Mouse (Mus musculus): ENCODE measurements around the gene Nxn. TPM values are rescaled to one million over a fixed set of nuclear protein-coding genes. Genes with fewer than 3 reads are reported as not detected.

The Nxn gene
- total RNA-seq, 2 experiments from 2014 or later: 9.5 to 11.6 TPM

- no peak for DNase-seq
Measured at GRCm38 (mm10) chr11:76361422-76361821, 37.5 kb downstream of the Nxn start.

GRCm38 (mm10) chr11:76360255-76360654 lies 38.7 kb downstream of the Nxn start:
- no peak for DNase-seq

- no peak for DNase-seq
Measured at GRCm38 (mm10) chr11:76358628-76359320, 40.2 kb downstream of the Nxn start.

DNA sequence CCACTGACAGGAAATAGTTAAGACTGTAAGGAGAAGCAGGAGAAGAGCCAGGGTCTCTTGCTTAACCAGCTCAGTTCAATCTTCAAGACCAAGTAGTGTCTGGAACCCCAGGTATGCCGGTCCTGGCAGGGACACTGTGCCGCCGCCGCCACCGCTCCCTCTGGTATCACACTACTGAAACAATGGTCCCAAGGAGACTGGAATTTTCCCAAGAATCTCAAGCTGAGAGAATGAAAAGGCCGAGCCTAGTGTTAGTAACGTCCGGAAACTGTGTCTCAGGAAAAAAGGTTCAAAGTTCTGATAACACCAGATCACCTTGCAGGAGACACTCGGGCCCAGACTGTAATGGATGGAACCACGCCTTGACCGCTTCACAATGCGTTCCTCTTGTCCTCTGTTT lies 41.5 kb downstream of the Nxn start:
- no peak for DNase-seq

DNA sequence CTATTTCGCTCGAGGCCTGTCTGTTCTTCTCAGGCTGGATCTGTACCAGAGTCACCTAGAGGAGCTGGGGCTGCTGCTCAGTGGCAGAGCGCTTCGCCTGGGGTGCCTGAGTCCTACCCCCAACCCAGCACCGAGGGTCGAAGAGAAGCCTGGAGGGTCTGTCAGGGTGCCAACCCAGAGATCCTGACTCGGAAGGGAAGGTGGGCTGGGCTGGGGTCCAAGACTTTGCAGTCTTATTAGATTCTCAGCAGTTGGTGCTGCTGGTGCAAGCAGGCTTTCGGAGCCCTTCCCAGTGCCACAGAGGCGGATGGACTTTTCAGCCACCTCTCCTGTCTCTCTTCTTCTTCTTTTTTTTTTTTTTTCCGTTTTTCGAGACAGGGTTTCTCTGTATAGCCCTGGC lies 42.8 kb downstream of the Nxn start:
- no peak for DNase-seq

GRCm38 (mm10) chr11:76355425-76355824 lies 43.5 kb downstream of the Nxn start:
- DNase-seq: no peak

- DNase-seq: no peak
Measured at GRCm38 (mm10) chr11:76352861-76353558, 45.9 kb downstream of the Nxn start.

DNA sequence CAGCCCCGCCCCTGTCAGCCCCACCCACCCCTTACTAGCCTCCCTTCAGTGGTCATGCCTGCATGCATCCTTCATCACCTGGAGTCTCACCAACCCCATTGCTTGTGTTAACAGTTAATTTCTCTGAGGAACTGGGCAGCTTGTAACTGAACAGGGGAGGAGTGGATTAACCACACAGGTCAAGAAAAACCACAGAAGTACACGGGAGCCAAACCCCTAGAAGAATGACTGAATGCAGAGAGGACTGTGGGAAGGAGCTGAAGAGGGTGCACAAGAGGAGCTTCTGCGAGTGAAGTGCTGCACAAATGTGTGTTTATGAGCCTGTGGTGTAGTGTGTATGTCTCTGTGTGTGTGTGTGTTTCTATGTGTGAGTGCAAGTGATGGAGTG lies 47.3 kb downstream of the Nxn start:
- DNase-seq: no peak

DNA sequence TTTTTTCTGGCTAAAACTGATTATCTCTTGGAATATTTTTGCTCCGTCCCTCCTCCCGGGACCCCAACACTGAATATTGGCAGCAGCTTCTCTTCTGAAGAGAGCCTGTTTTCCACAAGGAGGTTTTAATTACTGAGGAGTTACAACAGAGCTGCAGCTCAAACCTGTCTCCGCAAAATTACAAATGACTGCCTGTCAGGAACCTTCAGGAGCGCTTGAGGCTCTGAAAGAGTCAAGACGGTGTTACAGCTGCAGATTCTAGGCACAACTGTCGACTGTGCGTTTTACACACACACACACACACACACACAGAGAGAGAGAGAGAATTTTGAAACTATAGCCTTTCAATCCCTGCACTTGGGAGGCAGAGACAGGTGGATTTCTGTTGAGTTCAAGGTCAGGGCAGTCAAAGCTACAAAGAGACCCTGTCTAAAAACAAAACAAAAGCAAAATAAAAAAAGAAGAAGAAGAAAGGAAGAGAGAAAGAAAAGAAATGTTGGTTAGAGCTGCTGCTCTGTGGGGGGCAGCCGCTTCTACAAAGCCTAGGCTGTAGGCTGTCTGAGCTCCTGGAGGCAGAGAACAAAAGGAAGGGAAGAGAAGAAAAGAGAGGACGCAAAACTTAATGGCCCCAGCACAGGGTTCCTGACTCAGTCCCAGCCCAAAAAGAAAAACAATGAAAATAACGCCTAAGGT lies 47.9 kb downstream of the Nxn start:
- DNase-seq: no peak

DNA sequence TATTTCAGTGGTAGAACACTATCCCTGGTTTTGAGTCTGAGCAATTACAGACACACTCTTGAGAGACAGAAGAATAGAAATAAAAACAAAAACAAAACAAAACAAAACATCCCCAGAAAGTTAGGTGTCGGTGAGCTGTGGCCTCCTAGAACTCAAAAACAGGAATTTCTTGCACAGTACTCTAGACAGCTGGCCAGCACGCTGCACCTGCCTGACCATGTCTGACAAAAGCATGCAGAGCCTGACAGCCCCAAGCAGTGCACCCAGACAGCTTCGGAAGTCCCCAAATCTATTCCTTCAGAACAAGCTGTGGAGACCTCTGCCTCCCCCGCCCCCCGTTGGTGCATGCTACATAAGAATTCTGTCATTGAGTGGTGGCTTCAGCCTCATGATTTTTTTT lies 49.1 kb downstream of the Nxn start:
- DNase-seq: no peak

DNA sequence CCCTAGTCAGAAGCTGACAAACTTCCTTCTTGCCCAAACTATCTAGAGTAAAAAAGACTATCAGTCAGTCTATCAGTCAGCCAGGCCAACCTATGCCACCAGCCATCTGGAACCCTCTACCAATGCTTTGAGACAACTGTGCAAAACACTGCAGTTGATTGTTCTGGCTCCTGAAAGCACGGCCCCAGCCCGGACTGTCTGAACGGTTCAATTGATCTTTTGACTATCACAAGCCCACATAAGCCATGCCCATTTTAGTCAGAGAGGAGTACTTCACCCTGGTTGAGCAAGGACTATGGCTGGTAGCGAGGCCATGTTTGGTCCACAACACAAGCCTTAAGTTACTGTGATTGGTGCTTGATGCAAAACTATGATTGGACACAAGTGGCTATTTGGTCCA lies 51.4 kb downstream of the Nxn start:
- no peak for DNase-seq

DNA sequence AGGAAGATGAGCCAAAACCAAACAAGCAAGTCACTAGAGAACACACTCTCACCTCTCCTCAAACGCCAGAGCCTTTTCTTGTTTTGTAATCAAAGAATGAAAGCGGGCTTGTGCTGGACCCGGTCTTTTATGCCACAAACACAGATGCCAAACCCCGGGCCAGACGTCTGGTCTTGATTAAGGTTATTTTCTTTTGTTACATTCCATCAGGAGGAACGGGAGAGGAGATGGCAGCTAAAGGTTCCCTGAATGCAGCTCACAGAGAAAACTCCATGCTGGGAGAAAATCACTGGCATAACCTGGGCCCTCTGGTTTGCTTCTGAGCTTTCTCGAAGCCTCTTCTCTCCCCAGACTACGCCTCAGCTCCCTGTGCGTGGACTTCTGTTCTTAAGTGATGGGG lies 55.9 kb downstream of the Nxn start:
- no peak for DNase-seq

DNA sequence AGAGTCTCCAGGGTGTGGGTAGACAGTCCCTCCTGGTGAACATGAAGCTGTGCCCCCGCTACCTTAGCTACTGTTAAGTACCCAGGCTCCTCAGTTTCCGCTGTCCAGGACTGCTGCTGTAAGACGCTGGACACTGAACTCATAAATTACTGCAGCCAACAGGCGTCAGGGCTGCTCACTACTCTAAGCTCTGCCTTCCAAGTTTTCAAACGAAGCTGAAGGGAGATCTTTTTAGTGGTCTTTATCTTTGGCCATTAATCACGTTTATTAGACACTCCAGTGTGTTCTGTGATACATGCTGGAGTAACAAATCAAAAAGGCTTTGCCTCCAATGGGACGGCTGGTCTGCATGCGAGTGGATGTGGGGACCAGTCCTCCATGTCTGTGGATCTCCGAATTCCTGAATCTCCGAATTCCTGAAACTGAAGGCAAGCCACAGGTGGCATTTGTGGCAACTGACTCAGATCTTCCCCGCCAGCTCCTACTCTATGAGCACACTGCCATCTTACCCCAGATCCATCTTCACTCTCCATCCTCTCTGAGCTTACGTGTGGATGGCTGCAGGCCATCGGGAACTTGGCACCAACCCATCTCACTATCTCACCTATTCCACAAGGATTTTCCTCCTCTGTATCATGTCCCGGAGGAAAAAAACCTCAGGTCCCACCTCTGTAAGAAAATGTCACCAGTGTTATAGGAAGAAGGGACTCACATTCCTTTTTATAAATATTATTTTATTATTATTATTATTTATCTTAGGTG lies 56.9 kb downstream of the Nxn start:
- DNase-seq: no peak

GRCm38 (mm10) chr11:76341163-76341562 lies 57.8 kb downstream of the Nxn start:
- DNase-seq: no peak

- no peak for DNase-seq
Measured at GRCm38 (mm10) chr11:76339830-76340229, 59.1 kb downstream of the Nxn start.

DNA sequence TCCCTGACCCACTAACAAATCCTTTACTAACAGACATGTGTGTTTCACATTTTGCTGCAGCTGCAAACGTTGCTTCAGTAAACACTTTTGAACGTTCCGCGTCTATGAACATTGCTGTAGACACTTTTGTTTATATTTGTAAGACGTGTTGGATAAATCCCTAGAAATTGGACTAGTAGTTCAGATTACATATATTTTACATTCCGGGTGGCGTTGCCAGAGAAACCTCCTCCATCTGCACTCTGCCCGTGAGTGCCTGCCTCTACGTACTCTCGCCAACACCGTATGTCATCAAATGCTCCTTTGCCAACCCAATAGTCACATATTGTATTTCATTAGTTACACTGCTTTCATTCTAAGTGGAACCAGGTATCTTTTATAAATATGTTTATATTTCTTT lies 59.8 kb downstream of the Nxn start:
- DNase-seq: no peak

DNA sequence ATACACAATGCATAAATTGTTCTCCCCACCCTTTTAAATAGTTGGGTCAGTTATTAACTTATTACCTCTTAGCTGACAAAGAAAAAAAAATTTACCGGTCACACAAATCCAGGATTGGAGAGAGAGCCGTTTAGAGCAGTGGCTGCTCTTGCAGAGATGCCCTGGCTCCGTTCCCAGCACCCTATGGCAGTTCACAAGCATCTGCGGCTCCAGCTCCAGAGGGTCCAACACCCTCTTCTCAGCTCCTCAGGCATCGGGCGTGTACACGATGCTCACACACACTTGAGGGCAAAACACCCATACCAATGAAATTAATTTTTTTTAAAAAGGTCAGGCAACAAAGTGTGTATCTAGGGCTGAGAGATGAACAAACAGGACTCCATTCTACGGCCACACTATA lies 60.3 kb downstream of the Nxn start:
- DNase-seq: no peak

DNA sequence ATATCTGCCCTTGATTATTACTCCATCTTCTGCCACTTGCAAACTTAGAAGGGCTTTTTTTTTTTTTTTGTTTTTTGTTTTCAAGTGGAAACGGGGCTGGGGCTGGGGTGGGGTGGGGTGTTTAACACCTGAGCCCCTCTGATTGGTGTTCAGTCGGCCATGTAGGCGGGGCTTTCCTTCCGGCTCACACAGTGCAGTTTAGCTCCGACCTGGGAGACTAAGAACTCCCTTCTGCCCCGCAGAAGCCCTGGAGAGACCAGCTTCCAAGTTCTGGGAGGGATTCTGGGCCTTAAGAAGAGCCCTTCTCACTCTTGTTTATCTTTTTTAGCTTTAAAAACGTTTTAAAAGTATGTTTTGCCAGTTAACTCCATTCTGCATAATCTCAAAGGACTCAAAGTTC lies 61.2 kb downstream of the Nxn start:
- DNase-seq: no peak

DNA sequence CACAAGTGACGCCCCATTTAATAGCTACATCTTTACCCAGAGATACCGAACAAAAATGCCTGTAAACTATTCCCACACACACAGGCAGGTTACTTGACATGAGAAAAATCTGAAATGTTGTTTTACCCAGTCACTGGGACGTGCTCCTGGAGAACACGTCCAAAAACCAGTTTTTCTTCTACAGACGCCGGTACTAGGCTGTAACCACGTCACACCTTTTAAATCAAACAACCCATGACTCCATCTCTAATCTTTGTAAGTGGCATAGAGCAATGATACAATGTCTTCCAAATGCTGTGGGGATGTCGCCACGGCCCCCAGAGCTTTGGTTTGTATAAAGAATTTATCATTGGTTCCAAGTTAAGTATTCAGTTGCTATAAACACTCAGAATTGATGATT lies 61.7 kb downstream of the Nxn start:
- no peak for DNase-seq

DNA sequence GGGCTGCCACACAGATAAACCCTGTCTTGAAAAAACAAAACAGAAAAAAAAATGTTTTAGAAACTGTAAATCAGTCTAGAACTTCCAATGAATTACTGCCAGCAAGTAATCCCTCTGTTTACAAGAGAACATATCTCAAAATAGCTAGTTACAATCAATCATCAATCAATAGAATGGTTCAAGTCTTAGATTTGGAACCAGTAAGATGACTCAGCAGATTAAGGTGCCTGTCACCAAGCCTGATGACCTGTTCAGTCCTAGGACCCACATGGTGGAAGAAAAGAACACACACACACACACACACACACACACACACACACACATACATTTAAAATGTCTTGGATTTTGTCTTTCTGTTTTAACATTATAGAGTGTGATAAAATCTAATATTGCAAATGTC lies 62.7 kb downstream of the Nxn start:
- DNase-seq: no peak

- no peak for DNase-seq
Measured at GRCm38 (mm10) chr11:76334966-76335365, 64.0 kb downstream of the Nxn start.

DNA sequence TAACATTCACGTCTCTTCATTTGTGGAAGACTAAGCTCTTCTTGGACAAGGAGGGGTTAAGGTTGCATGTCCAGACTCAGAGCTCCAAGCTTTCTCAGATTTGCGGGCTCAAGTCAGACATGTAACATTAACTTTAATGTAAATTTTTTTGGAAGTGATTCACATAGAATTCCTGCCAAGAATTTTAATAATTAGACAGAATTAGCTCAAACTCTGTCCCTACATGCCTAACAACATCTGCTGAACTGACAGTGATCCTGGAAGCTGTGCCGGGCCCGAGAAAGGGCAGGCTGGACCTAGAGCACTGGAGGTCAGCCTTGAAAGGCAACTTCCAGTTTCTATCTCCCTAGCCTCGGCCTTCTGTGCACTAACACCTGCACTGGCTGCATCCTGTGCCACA lies 66.7 kb downstream of the Nxn start:
- no peak for DNase-seq

Data from layer of hippocampus, postnatal 36 days (tissue).